Mouse (Mus musculus) stomach, postnatal 0 days (tissue): ENCODE results near the gene Mgp.

Source experiments
- CTCF ChIP-seq: IDR thresholded peaks from 2 replicates; pipeline ENCODE4 v1.5.1; 2016; ENCODE audit warnings: antibody characterized with exemption, low read depth, mild to moderate bottlenecking, moderate library complexity
- EP300 ChIP-seq: optimal IDR thresholded peaks from 2 replicates; pipeline ENCODE3; 2016; ENCODE audit warnings: antibody characterized with exemption

GRCm38 (mm10) chr6:136827516-136827880 lies 48.1 kb downstream of the Mgp start, which contains the start of gene BC049715:
- TF ChIP-seq EP300: no peak
- no peak for TF ChIP-seq CTCF
